Mouse (Mus musculus): ENCODE measurements at regions not wholly inside any gene's neighbourhood (a gene's known extent, or its start where the extent isn't known, plus 50 kb on each side); places are given as distances from the start of the nearest gene placed in this dataset.

GRCm38 (mm10) chr12:54538320-54538705 lies 118.1 kb downstream of the Sptssa start:
- no peaks in the 10 kb centered on the region for H3K4me1 ChIP-seq (ENCODE audit: control insufficient read depth, insufficient read depth, low read length)
- H3K4me3 ChIP-seq (ENCODE audit: low read depth, low read length) = no peak overlapping the region
- no peaks in the 10 kb centered on the region for H3K9me3 ChIP-seq (replicated peaks; ENCODE audit: control insufficient read depth, insufficient read depth, low read length, poor library complexity, severe bottlenecking)
- H3K27me3 ChIP-seq (ENCODE audit: control insufficient read depth, insufficient read depth, low read length, poor library complexity, severe bottlenecking) = no peaks in the 10 kb centered on the region
- no peak overlapping the region for H3K9ac ChIP-seq (ENCODE audit: low read depth, poor library complexity, severe bottlenecking)
- no peaks in the 10 kb centered on the region for H3K36me3 ChIP-seq (ENCODE audit: control insufficient read depth, insufficient read depth, low read length, poor library complexity, severe bottlenecking)
- no peak overlapping the region for H3K27ac ChIP-seq (ENCODE audit: insufficient read depth, low read length)
- no peak for TF ChIP-seq CTCF (IDR thresholded peaks at IDR 0.05; ENCODE audit: low read depth, low read length)
- no peak for TF ChIP-seq EP300 (IDR thresholded peaks at IDR 0.05; ENCODE audit: insufficient read depth, low read depth, low read length)
- no peak for TF ChIP-seq POLR2A (IDR thresholded peaks at IDR 0.05; ENCODE audit: insufficient read depth, low read length)

DNA sequence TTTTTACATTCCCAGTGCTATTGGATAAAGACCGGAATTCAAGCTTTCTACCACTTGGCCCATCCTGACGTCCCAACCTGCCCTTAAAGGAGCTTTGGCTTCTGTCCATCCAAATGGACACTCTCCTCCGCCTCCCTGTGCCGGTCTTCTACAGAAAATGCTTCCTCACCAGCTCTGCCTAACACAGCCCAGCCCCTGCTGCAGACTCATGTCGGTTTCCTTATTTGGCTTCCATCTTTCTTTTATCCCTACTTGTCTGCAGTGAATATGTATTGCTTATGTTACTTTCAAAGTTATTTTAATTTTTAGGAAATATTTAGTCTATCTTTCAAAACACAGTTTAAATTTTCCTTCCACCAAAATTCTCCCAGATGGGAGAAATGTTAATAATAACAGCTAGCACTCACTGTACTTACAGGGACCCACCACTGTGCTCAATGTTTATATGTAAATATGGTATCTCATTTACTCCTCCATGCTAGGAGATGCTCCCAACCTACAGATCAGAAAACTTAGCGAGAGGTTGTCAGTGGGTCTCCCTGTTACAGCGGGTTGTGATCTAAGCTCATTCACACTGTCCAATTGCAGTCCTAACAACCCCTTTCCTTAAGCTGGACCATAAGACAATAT lies 118.6 kb downstream of the Sptssa start:
- H3K27me3 ChIP-seq (ENCODE audit: control insufficient read depth, insufficient read depth, low read length, poor library complexity, severe bottlenecking) = no peaks in the 10 kb centered on the region
- TF ChIP-seq EP300 (IDR thresholded peaks at IDR 0.05; ENCODE audit: insufficient read depth, low read depth, low read length) (no peak), POLR2A (IDR thresholded peaks at IDR 0.05; ENCODE audit: insufficient read depth, low read length) (no peak), CTCF (IDR thresholded peaks at IDR 0.05; ENCODE audit: low read depth, low read length) (no peak)
- H3K9ac ChIP-seq (ENCODE audit: low read depth, poor library complexity, severe bottlenecking) = no peak overlapping the region
- H3K36me3 ChIP-seq (ENCODE audit: control insufficient read depth, insufficient read depth, low read length, poor library complexity, severe bottlenecking) = no peaks in the 10 kb centered on the region
- no peaks in the 10 kb centered on the region for H3K4me1 ChIP-seq (ENCODE audit: control insufficient read depth, insufficient read depth, low read length)
- H3K4me3 ChIP-seq (ENCODE audit: low read depth, low read length) = no peak overlapping the region
- no peak overlapping the region for H3K27ac ChIP-seq (ENCODE audit: insufficient read depth, low read length)
- no peaks in the 10 kb centered on the region for H3K9me3 ChIP-seq (replicated peaks; ENCODE audit: control insufficient read depth, insufficient read depth, low read length, poor library complexity, severe bottlenecking)

DNA sequence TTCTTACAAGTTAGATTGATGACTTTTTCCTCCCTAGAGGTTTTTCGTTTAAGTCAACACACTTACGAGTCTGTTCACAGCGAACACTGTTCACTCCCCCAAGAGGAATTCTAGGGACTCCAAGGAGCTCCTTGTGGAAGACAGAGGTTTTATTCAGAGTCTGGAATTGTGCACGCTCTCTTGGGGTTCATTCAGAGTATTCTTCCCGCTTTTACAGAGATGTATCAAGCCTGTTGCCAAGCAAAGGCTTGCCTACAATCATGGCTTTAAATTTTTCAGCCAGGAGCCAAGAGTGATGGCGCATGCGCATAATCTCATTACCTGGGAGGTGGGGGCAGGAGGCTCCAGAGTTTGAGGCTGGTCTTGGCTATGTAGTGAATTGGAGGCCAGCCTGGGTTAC lies 119.4 kb downstream of the Sptssa start:
- H3K27ac ChIP-seq (ENCODE audit: insufficient read depth, low read length) = no peak overlapping the region
- H3K36me3 ChIP-seq (ENCODE audit: control insufficient read depth, insufficient read depth, low read length, poor library complexity, severe bottlenecking) = no peaks in the 10 kb centered on the region
- H3K9me3 ChIP-seq (replicated peaks; ENCODE audit: control insufficient read depth, insufficient read depth, low read length, poor library complexity, severe bottlenecking) = no peaks in the 10 kb centered on the region
- H3K4me1 ChIP-seq (ENCODE audit: control insufficient read depth, insufficient read depth, low read length) = no peaks in the 10 kb centered on the region
- H3K27me3 ChIP-seq (ENCODE audit: control insufficient read depth, insufficient read depth, low read length, poor library complexity, severe bottlenecking) = no peaks in the 10 kb centered on the region
- TF ChIP-seq EP300 (IDR thresholded peaks at IDR 0.05; ENCODE audit: insufficient read depth, low read depth, low read length) (no peak), POLR2A (IDR thresholded peaks at IDR 0.05; ENCODE audit: insufficient read depth, low read length) (no peak), CTCF (IDR thresholded peaks at IDR 0.05; ENCODE audit: low read depth, low read length) (no peak)
- H3K4me3 ChIP-seq (ENCODE audit: low read depth, low read length) = no peak overlapping the region
- no peak overlapping the region for H3K9ac ChIP-seq (ENCODE audit: low read depth, poor library complexity, severe bottlenecking)

DNA sequence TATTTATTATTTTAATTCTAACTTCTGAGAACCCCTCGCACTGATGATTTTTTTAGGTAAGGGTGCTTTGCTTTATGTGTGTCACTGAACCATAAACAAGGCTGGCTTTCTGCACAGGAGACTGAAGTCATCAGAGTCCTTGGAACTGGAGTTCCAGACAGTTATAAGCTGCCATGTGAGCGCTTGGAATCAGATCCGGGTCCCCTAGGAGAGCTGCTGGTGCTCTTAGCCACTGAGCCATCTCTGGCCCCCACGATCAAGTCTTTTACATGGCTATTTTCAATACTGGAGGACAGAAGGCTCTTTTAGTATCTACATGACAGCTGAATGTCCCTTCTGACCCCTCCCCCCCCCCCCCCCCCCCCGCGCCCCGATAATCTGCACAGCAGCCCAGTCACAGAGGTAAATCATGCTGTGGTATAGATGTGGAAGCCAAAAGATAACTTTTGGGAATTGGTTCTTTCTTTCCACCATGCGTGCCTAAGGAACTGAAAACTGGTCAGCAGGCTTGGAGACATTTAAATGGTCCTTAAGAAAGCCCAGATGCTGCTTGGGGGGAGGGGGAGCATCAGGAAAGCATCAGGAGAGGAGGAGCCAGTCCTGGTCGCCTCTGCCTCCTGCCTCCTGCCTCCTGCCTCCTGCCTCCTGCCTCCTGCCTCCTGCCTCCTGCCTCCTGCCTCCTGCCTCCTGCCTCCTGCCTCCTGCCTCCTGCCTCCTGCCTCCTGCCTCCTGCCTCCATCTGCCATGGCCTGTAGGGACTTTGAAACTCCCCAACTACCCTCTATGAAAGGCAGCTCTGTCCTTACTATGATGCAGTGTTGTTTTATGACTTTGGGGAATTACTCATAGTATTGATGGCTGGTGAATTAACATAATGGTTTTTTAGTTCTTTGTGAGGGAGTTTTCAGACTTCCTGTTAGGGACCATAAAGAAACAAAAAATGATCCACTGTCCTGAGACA lies 120.5 kb downstream of the Sptssa start:
- TF ChIP-seq CTCF (IDR thresholded peaks at IDR 0.05; ENCODE audit: low read depth, low read length) = no peak
- Histone ChIP-seq H3K4me1 (ENCODE audit: control insufficient read depth, insufficient read depth, low read length) (no peaks in the 10 kb centered on the region), H3K27me3 (ENCODE audit: control insufficient read depth, insufficient read depth, low read length, poor library complexity, severe bottlenecking) (no peaks in the 10 kb centered on the region), H3K4me3 (ENCODE audit: low read depth, low read length) (no peak overlapping the region), H3K36me3 (ENCODE audit: control insufficient read depth, insufficient read depth, low read length, poor library complexity, severe bottlenecking) (no peaks in the 10 kb centered on the region), H3K9ac (ENCODE audit: low read depth, poor library complexity, severe bottlenecking) (no peak overlapping the region), H3K9me3 (replicated peaks; ENCODE audit: control insufficient read depth, insufficient read depth, low read length, poor library complexity, severe bottlenecking) (no peaks in the 10 kb centered on the region), H3K27ac (ENCODE audit: insufficient read depth, low read length) (no peak overlapping the region)

DNA sequence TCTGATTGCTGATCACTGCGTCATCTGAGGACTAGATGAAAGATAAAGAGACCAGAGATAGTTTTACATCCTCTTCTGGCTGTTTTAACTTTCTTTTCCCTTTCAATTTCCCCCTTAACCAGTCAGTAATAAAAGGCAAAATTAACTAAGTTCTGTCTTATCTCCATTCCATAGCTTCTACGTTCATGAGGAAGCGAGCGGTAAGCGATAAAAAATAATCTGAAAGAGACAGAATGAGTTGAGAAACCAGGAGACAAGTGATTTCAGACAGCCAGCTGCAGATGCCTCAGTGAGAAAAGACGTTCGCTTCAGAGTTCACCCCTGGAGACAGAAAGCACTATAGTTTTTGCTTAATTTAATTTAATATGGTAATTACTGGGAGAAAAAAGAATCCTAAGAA lies 121.5 kb downstream of the Sptssa start:
- H3K9me3 ChIP-seq (replicated peaks; ENCODE audit: control insufficient read depth, insufficient read depth, low read length, poor library complexity, severe bottlenecking) = no peaks in the 10 kb centered on the region
- no peak overlapping the region for H3K4me3 ChIP-seq (ENCODE audit: low read depth, low read length)
- H3K9ac ChIP-seq (ENCODE audit: low read depth, poor library complexity, severe bottlenecking) = no peak overlapping the region
- H3K27ac ChIP-seq (ENCODE audit: insufficient read depth, low read length) = no peak overlapping the region
- no peaks in the 10 kb centered on the region for H3K4me1 ChIP-seq (ENCODE audit: control insufficient read depth, insufficient read depth, low read length)
- no peaks in the 10 kb centered on the region for H3K27me3 ChIP-seq (ENCODE audit: control insufficient read depth, insufficient read depth, low read length, poor library complexity, severe bottlenecking)
- TF ChIP-seq POLR2A (IDR thresholded peaks at IDR 0.05; ENCODE audit: insufficient read depth, low read length) = no peak
- TF ChIP-seq EP300 (IDR thresholded peaks at IDR 0.05; ENCODE audit: insufficient read depth, low read depth, low read length) = no peak
- TF ChIP-seq CTCF (IDR thresholded peaks at IDR 0.05; ENCODE audit: low read depth, low read length) = no peak
- H3K36me3 ChIP-seq (ENCODE audit: control insufficient read depth, insufficient read depth, low read length, poor library complexity, severe bottlenecking) = no peaks in the 10 kb centered on the region

DNA sequence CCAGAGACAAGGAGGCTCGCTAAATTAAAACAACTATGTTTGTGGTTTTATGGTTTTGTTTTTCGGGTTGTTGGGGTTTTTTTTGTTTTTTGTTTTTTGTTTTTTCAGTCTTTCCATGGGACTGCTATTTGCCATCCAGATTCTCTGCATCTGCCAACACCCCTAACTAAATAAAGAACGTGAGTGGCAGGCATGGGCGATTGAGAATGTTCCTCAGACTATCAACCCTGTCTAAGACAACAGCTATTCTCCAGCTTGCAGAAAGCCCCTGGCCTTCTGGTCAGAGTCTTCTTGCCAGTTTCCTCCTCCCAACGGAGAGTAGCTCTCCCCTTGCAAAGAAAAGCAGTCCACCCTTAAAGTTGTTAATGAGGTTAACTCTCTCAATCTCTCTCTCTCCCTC lies 123.2 kb downstream of the Sptssa start:
- H3K27me3 ChIP-seq (ENCODE audit: control insufficient read depth, insufficient read depth, low read length, poor library complexity, severe bottlenecking) = no peaks in the 10 kb centered on the region
- H3K4me3 ChIP-seq (ENCODE audit: low read depth, low read length) = no peak overlapping the region
- no peaks in the 10 kb centered on the region for H3K9me3 ChIP-seq (replicated peaks; ENCODE audit: control insufficient read depth, insufficient read depth, low read length, poor library complexity, severe bottlenecking)
- no peak for TF ChIP-seq CTCF (IDR thresholded peaks at IDR 0.05; ENCODE audit: low read depth, low read length)
- no peak for TF ChIP-seq EP300 (IDR thresholded peaks at IDR 0.05; ENCODE audit: insufficient read depth, low read depth, low read length)
- no peak for TF ChIP-seq POLR2A (IDR thresholded peaks at IDR 0.05; ENCODE audit: insufficient read depth, low read length)
- H3K4me1 ChIP-seq (ENCODE audit: control insufficient read depth, insufficient read depth, low read length) = no peaks in the 10 kb centered on the region
- no peak overlapping the region for H3K27ac ChIP-seq (ENCODE audit: insufficient read depth, low read length)
- H3K36me3 ChIP-seq (ENCODE audit: control insufficient read depth, insufficient read depth, low read length, poor library complexity, severe bottlenecking) = no peaks in the 10 kb centered on the region
- H3K9ac ChIP-seq (ENCODE audit: low read depth, poor library complexity, severe bottlenecking) = no peak overlapping the region
